Mouse (Mus musculus): ENCODE data around the gene Ildr2. TPM values are rescaled to one million over a fixed set of nuclear protein-coding genes. Genes with fewer than 3 reads are reported as not detected.

Ildr2 gene
- total and polyA plus RNA-seq, 3 experiments = 0.11 TPM; not detected in 2

DNA sequence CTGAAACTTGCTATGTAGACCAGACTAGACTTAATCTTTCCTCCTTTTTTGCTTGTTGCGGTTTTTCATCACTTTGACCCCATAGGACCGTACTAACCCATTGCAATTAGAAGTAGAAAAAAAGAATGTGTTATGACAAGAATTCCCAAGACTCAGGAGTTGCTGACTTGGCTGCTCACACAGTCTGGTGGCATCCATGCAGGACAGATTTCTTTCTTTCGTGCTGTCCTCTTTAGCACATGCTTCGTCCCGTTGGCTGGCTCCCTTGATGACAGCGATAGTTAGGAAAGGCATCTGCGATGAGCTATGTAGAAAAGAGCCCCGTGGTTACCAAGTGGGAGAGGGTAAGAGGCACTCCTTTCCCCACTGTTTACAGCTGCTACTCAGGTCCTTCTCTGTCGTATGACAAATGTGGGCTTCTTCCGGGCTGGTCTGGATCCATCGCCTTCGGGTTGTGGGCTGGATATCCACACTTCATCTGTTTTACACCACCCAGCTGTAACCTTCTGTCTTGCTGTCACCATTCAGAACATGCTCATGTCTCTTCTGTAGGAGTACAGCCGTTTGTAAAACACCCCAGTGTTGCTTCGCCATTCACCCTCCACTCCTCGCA is 43.7 kb downstream of the Ildr2 start:
- no peak for DNase-seq (ENCODE audit: low spot score)
- H3K36me3 ChIP-seq (replicated peaks) = no peaks in the 10 kb centered on the region
- no peak for TF ChIP-seq CTCF (IDR thresholded peaks at IDR 0.05; ENCODE audit: low read depth, low read length)
- TF ChIP-seq POLR2AphosphoS5 (IDR thresholded peaks at IDR 0.05; ENCODE audit: insufficient replicate concordance, low read depth, low read length) = no peak
- no peak for TF ChIP-seq GATA1 (IDR thresholded peaks at IDR 0.05; ENCODE audit: borderline replicate concordance, low read length)
- TF ChIP-seq TAL1 (conservative IDR thresholded peaks at IDR 0.05; ENCODE audit: low read depth, low read length) = no peak
- no peak for TF ChIP-seq GATA2 (IDR thresholded peaks at IDR 0.05; ENCODE audit: borderline replicate concordance, low read depth, low read length)
- no peak for ATAC-seq (ENCODE audit: extremely low read depth, insufficient number of reproducible peaks, low FRiP score, poor library complexity, severe bottlenecking)
- no peaks in the 10 kb centered on the region for H3K4me1 ChIP-seq (ENCODE audit: insufficient read depth, low read depth, low read length)
- H3K9me3 ChIP-seq (replicated peaks) = no peaks in the 10 kb centered on the region
- no peaks in the 10 kb centered on the region; the same call in 1 of the 2 replicates for H3K27me3 ChIP-seq (ENCODE audit: insufficient read depth, low read length)
- no peak overlapping the region for H3K4me3 ChIP-seq (ENCODE audit: low read depth, low read length)

GRCm38 (mm10) chr1:166298884-166299283 is 44.9 kb downstream of the Ildr2 start:
- Histone ChIP-seq H3K9me3 (replicated peaks) (no peaks in the 10 kb centered on the region), H3K4me1 (ENCODE audit: insufficient read depth, low read depth, low read length) (no peaks in the 10 kb centered on the region), H3K36me3 (replicated peaks) (no peaks in the 10 kb centered on the region), H3K4me3 (ENCODE audit: low read depth, low read length) (no peak overlapping the region), H3K27me3 (ENCODE audit: insufficient read depth, low read length) (no peaks in the 10 kb centered on the region; the same call in 1 of the 2 replicates)
- ATAC-seq (ENCODE audit: extremely low read depth, insufficient number of reproducible peaks, low FRiP score, poor library complexity, severe bottlenecking) (no peak), DNase-seq (ENCODE audit: low spot score) (no peak)
- no peak for TF ChIP-seq CTCF (IDR thresholded peaks at IDR 0.05; ENCODE audit: low read depth, low read length)
- TF ChIP-seq POLR2AphosphoS5 (IDR thresholded peaks at IDR 0.05; ENCODE audit: insufficient replicate concordance, low read depth, low read length) = no peak
- TF ChIP-seq GATA2 (IDR thresholded peaks at IDR 0.05; ENCODE audit: borderline replicate concordance, low read depth, low read length) = no peak
- TF ChIP-seq GATA1 (IDR thresholded peaks at IDR 0.05; ENCODE audit: borderline replicate concordance, low read length) = no peak
- TF ChIP-seq TAL1 (conservative IDR thresholded peaks at IDR 0.05; ENCODE audit: low read depth, low read length) = no peak

DNA sequence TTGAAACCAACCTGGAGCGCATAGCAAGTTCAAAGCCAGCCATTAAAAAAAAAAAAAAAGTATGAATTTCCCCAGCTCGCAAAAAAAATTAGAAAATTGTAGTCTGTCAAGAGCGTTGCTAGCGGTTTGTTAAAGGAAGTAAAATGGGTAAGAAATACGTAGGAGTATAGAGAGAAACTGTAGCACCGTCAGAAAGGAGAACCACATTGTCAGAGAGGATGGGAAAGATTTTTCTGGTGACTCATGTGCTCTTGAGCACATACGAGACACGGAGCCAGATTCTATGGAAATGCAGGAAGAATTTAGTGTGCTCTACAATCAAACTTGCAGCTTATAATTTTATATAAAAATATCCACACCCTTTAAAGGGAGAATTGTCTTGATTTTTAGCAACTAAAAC is 45.9 kb downstream of the Ildr2 start:
- TF ChIP-seq CTCF (IDR thresholded peaks at IDR 0.05; ENCODE audit: low read depth, low read length) = no peak
- no peak for TF ChIP-seq GATA1 (IDR thresholded peaks at IDR 0.05; ENCODE audit: borderline replicate concordance, low read length)
- no peak for TF ChIP-seq GATA2 (IDR thresholded peaks at IDR 0.05; ENCODE audit: borderline replicate concordance, low read depth, low read length)
- TF ChIP-seq TAL1 (conservative IDR thresholded peaks at IDR 0.05; ENCODE audit: low read depth, low read length) = no peak
- no peak for TF ChIP-seq POLR2AphosphoS5 (IDR thresholded peaks at IDR 0.05; ENCODE audit: insufficient replicate concordance, low read depth, low read length)
- DNase-seq (ENCODE audit: low spot score) (no peak), ATAC-seq (ENCODE audit: extremely low read depth, insufficient number of reproducible peaks, low FRiP score, poor library complexity, severe bottlenecking) (no peak)
- no peaks in the 10 kb centered on the region; the same call in 1 of the 2 replicates for H3K27me3 ChIP-seq (ENCODE audit: insufficient read depth, low read length)
- no peaks in the 10 kb centered on the region for H3K36me3 ChIP-seq (replicated peaks)
- no peaks in the 10 kb centered on the region for H3K4me1 ChIP-seq (ENCODE audit: insufficient read depth, low read depth, low read length)
- no peaks in the 10 kb centered on the region for H3K9me3 ChIP-seq (replicated peaks)
- H3K4me3 ChIP-seq (ENCODE audit: low read depth, low read length) = no peak overlapping the region

GRCm38 (mm10) chr1:166300526-166300925 is 46.6 kb downstream of the Ildr2 start:
- no peak for TF ChIP-seq GATA1 (IDR thresholded peaks at IDR 0.05; ENCODE audit: borderline replicate concordance, low read length)
- TF ChIP-seq POLR2AphosphoS5 (IDR thresholded peaks at IDR 0.05; ENCODE audit: insufficient replicate concordance, low read depth, low read length) = no peak
- TF ChIP-seq GATA2 (IDR thresholded peaks at IDR 0.05; ENCODE audit: borderline replicate concordance, low read depth, low read length) = no peak
- no peak for TF ChIP-seq CTCF (IDR thresholded peaks at IDR 0.05; ENCODE audit: low read depth, low read length)
- TF ChIP-seq TAL1 (conservative IDR thresholded peaks at IDR 0.05; ENCODE audit: low read depth, low read length) = no peak
- DNase-seq (ENCODE audit: low spot score) (no peak), ATAC-seq (ENCODE audit: extremely low read depth, insufficient number of reproducible peaks, low FRiP score, poor library complexity, severe bottlenecking) (no peak)
- H3K4me3 ChIP-seq (ENCODE audit: low read depth, low read length) = no peak overlapping the region
- no peaks in the 10 kb centered on the region for H3K9me3 ChIP-seq (replicated peaks)
- no peaks in the 10 kb centered on the region; the same call in 1 of the 2 replicates for H3K27me3 ChIP-seq (ENCODE audit: insufficient read depth, low read length)
- H3K4me1 ChIP-seq (ENCODE audit: insufficient read depth, low read depth, low read length) = no peaks in the 10 kb centered on the region
- H3K36me3 ChIP-seq (replicated peaks) = no peaks in the 10 kb centered on the region

GRCm38 (mm10) chr1:166304352-166305240 is 50.7 kb downstream of the Ildr2 start:
- TF ChIP-seq TAL1 (conservative IDR thresholded peaks at IDR 0.05; ENCODE audit: low read depth, low read length) (no peak), POLR2AphosphoS5 (IDR thresholded peaks at IDR 0.05; ENCODE audit: insufficient replicate concordance, low read depth, low read length) (no peak), GATA1 (IDR thresholded peaks at IDR 0.05; ENCODE audit: borderline replicate concordance, low read length) (no peak), GATA2 (IDR thresholded peaks at IDR 0.05; ENCODE audit: borderline replicate concordance, low read depth, low read length) (no peak), CTCF (IDR thresholded peaks at IDR 0.05; ENCODE audit: low read depth, low read length) (no peak)
- peaks cover 7% of the 10 kb centered on the region for H3K9me3 ChIP-seq (replicated peaks)
- H3K27me3 ChIP-seq (ENCODE audit: insufficient read depth, low read length) = no peaks in the 10 kb centered on the region; the same call in 1 of the 2 replicates
- no peak for DNase-seq (ENCODE audit: low spot score)
- no peak overlapping the region for H3K4me3 ChIP-seq (ENCODE audit: low read depth, low read length)
- H3K4me1 ChIP-seq (ENCODE audit: insufficient read depth, low read depth, low read length) = no peaks in the 10 kb centered on the region
- no peaks in the 10 kb centered on the region for H3K36me3 ChIP-seq (replicated peaks)
- no peak for ATAC-seq (ENCODE audit: extremely low read depth, insufficient number of reproducible peaks, low FRiP score, poor library complexity, severe bottlenecking)

- ATAC-seq (ENCODE audit: extremely low read depth, insufficient number of reproducible peaks, low FRiP score, poor library complexity, severe bottlenecking) = no peak
- Histone ChIP-seq H3K27me3 (ENCODE audit: insufficient read depth, low read length) (no peaks in the 10 kb centered on the region), H3K9me3 (replicated peaks) (peaks cover 7% of the 10 kb centered on the region), H3K36me3 (replicated peaks) (no peaks in the 10 kb centered on the region), H3K4me3 (ENCODE audit: low read depth, low read length) (no peak overlapping the region), H3K4me1 (ENCODE audit: insufficient read depth, low read depth, low read length) (no peaks in the 10 kb centered on the region)
- DNase-seq (ENCODE audit: low spot score) = no peak
- no peak for TF ChIP-seq TAL1 (conservative IDR thresholded peaks at IDR 0.05; ENCODE audit: low read depth, low read length)
- TF ChIP-seq CTCF (IDR thresholded peaks at IDR 0.05; ENCODE audit: low read depth, low read length) = no peak
- TF ChIP-seq POLR2AphosphoS5 (IDR thresholded peaks at IDR 0.05; ENCODE audit: insufficient replicate concordance, low read depth, low read length) = no peak
- no peak for TF ChIP-seq GATA1 (IDR thresholded peaks at IDR 0.05; ENCODE audit: borderline replicate concordance, low read length)
- no peak for TF ChIP-seq GATA2 (IDR thresholded peaks at IDR 0.05; ENCODE audit: borderline replicate concordance, low read depth, low read length)
Observed at GRCm38 (mm10) chr1:166308471-166308850, 54.5 kb downstream of the Ildr2 start.
